ENCODE assay signal across 7 mouse cellular contexts in genomic region chr8:13740323-13740770, GRCm38 (mm10). TPM values are rescaled to one million over a fixed set of nuclear protein-coding genes. Genes with fewer than 3 reads are reported as not detected.
DNase-seq lines count a peak whose midpoint lies in the region; ATAC-seq and TF ChIP-seq lines count a peak whose summit lies in the region.

No protein-coding gene starts in this region.

- H3K9me3 ChIP-seq in intestine, embryonic 16.5 days (ENCODE audit: control insufficient read depth, low read length), result no peaks in the 10 kb centered on the region
- no peaks in the 10 kb centered on the region for H3K9me3 ChIP-seq in liver, embryonic 14.5 days (ENCODE audit: control insufficient read depth, low read length)

- H3K36me3 ChIP-seq in intestine, embryonic 16.5 days (ENCODE audit: control insufficient read depth, insufficient read depth, low read length), result no peaks in the 10 kb centered on the region
- H3K36me3 ChIP-seq in liver, embryonic 14.5 days (replicated peaks; ENCODE audit: control insufficient read depth, insufficient read depth, low read depth), result no peaks in the 10 kb centered on the region

- ATAC-seq in erythroblast, adult 5-6 weeks (replicated peaks; ENCODE audit: low FRiP score, poor library complexity, severe bottlenecking), result peak; percentile 37
- ATAC-seq in intestine, embryonic 16.5 days, result peak; percentile 62; the same call in 1 of the 2 replicates
- peak; percentile 56 for ATAC-seq in liver, embryonic 14.5 days (ENCODE audit: insufficient read depth)

- peak; percentile 28 for DNase-seq in 3T3-L1 (ENCODE audit: low read depth, low spot score)
- peak; percentile 40 for DNase-seq in CD4-positive, CD25-positive, alpha-beta regulatory T cell, adult 2 months (ENCODE audit: low read depth, low spot score)
- peak in 1 of 3 experiments; percentile 28 for DNase-seq in liver, embryonic 14.5 days (ENCODE audit: low read depth in 3 of 3, low spot score in 3 of 3)
- DNase-seq in thymus, adult 18-20 months, result peak; percentile 46 to 66
- no peak for DNase-seq in urinary bladder, postnatal 4 days (ENCODE audit: low spot score in 2 of 2)

- WGBS in intestine, embryonic 16.5 days, result 28% methylated on average over 6 of the region's 6 CpGs
- WGBS in liver, embryonic 14.5 days (ENCODE audit: insufficient replicate concordance), result 11% methylated on average over 6 of the region's 6 CpGs

- no peak overlapping the region for H3K4me3 ChIP-seq in intestine, embryonic 16.5 days (ENCODE audit: low read length)
- H3K4me3 ChIP-seq in liver, embryonic 14.5 days (ENCODE audit: insufficient read depth in 1 of 2, low read depth in 2 of 2, low read length in 2 of 2), result no peak overlapping the region

- H3K27me3 ChIP-seq in intestine, embryonic 16.5 days (replicated peaks; ENCODE audit: control insufficient read depth, insufficient read depth, low read length), result no peaks in the 10 kb centered on the region
- no peaks in the 10 kb centered on the region for H3K27me3 ChIP-seq in liver, embryonic 14.5 days (ENCODE audit: control insufficient read depth, insufficient read depth, low read length)

- TF ChIP-seq EP300 in liver, embryonic 14.5 days (IDR thresholded peaks at IDR 0.05; ENCODE audit: low read depth), result no peak

- no peak overlapping the region for H3K9ac ChIP-seq in intestine, embryonic 16.5 days (ENCODE audit: low read depth, low read length)
- H3K9ac ChIP-seq in liver, embryonic 14.5 days (replicated peaks), result peak overlapping the region; percentile 56

- H3K4me1 ChIP-seq in intestine, embryonic 16.5 days (ENCODE audit: control insufficient read depth, insufficient read depth, low read length), result 0 out of 2 replicates have a peak, but pooled peaks cover 3% of the 10 kb centered on the region
- peaks cover 25 to 28% of the 10 kb centered on the region in 2 experiments for H3K4me1 ChIP-seq in liver, embryonic 14.5 days (replicated peaks; ENCODE audit: control insufficient read depth in 2 of 2, insufficient read depth in 2 of 2, low read length in 1 of 2)

- H3K4me2 ChIP-seq in intestine, embryonic 16.5 days (ENCODE audit: low read depth, low read length), result no peak overlapping the region
- H3K4me2 ChIP-seq in liver, embryonic 14.5 days (ENCODE audit: low read depth), result peak overlapping the region; percentile 62

- no peak for TF ChIP-seq CTCF in liver, embryonic 14.5 days (IDR thresholded peaks at IDR 0.05; ENCODE audit: low read depth)

- peak overlapping the region; percentile 25 for H3K27ac ChIP-seq in intestine, embryonic 16.5 days (ENCODE audit: low read length)
- peak overlapping the region; percentile 79 for H3K27ac ChIP-seq in liver, embryonic 14.5 days

RNA-seq across cellular contexts. Expression of gene Cdc16, which starts 17.1 kb away (rescaled TPM):
- total RNA-seq in erythroblast, adult 5-6 weeks (2015; ENCODE audit: low replicate concordance), result 25.0 and 26.8 TPM in 2 replicates
- 12.3 and 16.0 TPM in 2 replicates for total RNA-seq in erythroblast, adult 5-6 weeks (2017; ENCODE audit: low replicate concordance)
- polyA plus RNA-seq in intestine, embryonic 16.5 days (2015; fragmentation: Nextera tagmentation; extraction: Ambion mirVana), result 102 and 112 TPM in 2 replicates
- polyA plus RNA-seq in liver, embryonic 14.5 days (2012; rRNA removed), result 20.4 and 31.3 TPM in 2 replicates
- polyA plus RNA-seq in liver, embryonic 14.5 days (2014; fragmentation: Nextera tagmentation; extraction: Ambion mirVana), result 51.4 and 61.0 TPM in 2 replicates

RNA-seq across cellular contexts. Expression of gene Cfap97d2, which starts 34.7 kb away (rescaled TPM):
- total RNA-seq in erythroblast, adult 5-6 weeks (2015; ENCODE audit: low replicate concordance), result not detected in 2 replicates
- total RNA-seq in erythroblast, adult 5-6 weeks (2017; ENCODE audit: low replicate concordance), result not detected in 2 replicates
- polyA plus RNA-seq in intestine, embryonic 16.5 days (2015; fragmentation: Nextera tagmentation; extraction: Ambion mirVana), result 0.18 TPM in 1 of 2 replicates, not detected in the other
- polyA plus RNA-seq in liver, embryonic 14.5 days (2012; rRNA removed), result 0.02 TPM in 1 of 2 replicates, not detected in the other
- not detected in 2 replicates for polyA plus RNA-seq in liver, embryonic 14.5 days (2014; fragmentation: Nextera tagmentation; extraction: Ambion mirVana)

RNA-seq across cellular contexts. Expression of gene Upf3a, which starts 45.1 kb away (rescaled TPM):
- 9.2 and 10.6 TPM in 2 replicates for total RNA-seq in erythroblast, adult 5-6 weeks (2015; ENCODE audit: low replicate concordance)
- total RNA-seq in erythroblast, adult 5-6 weeks (2017; ENCODE audit: low replicate concordance), result 10.2 and 15.3 TPM in 2 replicates
- 30.8 and 32.6 TPM in 2 replicates for polyA plus RNA-seq in intestine, embryonic 16.5 days (2015; fragmentation: Nextera tagmentation; extraction: Ambion mirVana)
- 4.1 and 8.3 TPM in 2 replicates for polyA plus RNA-seq in liver, embryonic 14.5 days (2012; rRNA removed)
- 11.0 and 11.3 TPM in 2 replicates for polyA plus RNA-seq in liver, embryonic 14.5 days (2014; fragmentation: Nextera tagmentation; extraction: Ambion mirVana)

Comparison
In these comparisons a context has a peak if more than half of its experiments do, and no peak if none do; other contexts are left out.
1. DNase-seq: peak in 3T3-L1 (single experiment), CD4-positive, CD25-positive, alpha-beta regulatory T cell, adult 2 months (single experiment) and thymus, adult 18-20 months (2 of 2); none in urinary bladder, postnatal 4 days (0 of 2).
2. Peak in every context shown above with its lines, with median percentiles within 50 percentile points of each other: ATAC-seq.